Mouse (Mus musculus) cerebellum, adult 2 months (tissue): ENCODE data around the gene Ctss. TPM values are rescaled to one million over a fixed set of nuclear protein-coding genes. Genes with fewer than 3 reads are reported as not detected.

ENCODE experiments used
- DNase-seq, 2 experiments: peaks; one replicate each; pipeline ENCODE4 v3.0.0; 2021
- H3K27ac ChIP-seq: fragments of 200-500 bp; 2 replicates; pipeline ENCODE4 v1.5.1; 2012; ENCODE audit warnings: low read length, control low read depth, inconsistent platforms; ENCODE audit not compliant: insufficient read depth
- H3K27me3 ChIP-seq: fragments of 200-500 bp; 2 replicates; pipeline ENCODE4 v1.6.1; 2012; ENCODE audit warnings: inconsistent platforms, mild to moderate bottlenecking, low read length, moderate library complexity; ENCODE audit not compliant: control insufficient read depth, insufficient read depth
- H3K4me1 ChIP-seq: fragments of 200-500 bp; 2 replicates; pipeline ENCODE4 v1.6.1; 2011; ENCODE audit warnings: low read length; ENCODE audit not compliant: control insufficient read depth, insufficient read depth
- H3K4me3 ChIP-seq: fragments of 200-500 bp; replicated peaks from 2 replicates; pipeline ENCODE3; 2011; ENCODE audit warnings: mild to moderate bottlenecking, low read depth, low read length, control low read depth; ENCODE audit not compliant: insufficient read depth
- CTCF ChIP-seq: fragments of 200-500 bp; IDR thresholded peaks from 2 replicates; pipeline ENCODE4 v1.5.1; 2011; ENCODE audit warnings: low read depth, mild to moderate bottlenecking, control low read depth, low read length, moderate library complexity, borderline replicate concordance; ENCODE audit not compliant: insufficient read depth
- POLR2A ChIP-seq: fragments of 200-500 bp; IDR thresholded peaks from 2 replicates; pipeline ENCODE4 v1.6.1; 2011; ENCODE audit warnings: low read length, control low read depth, borderline replicate concordance; ENCODE audit not compliant: insufficient read depth
- WGBS: fragments of 180-500 bp; shearing (Covaris S2); methylation state at CpG from one replicate; pipeline ENCODE4 v1.1.7; 2018; 5-methylcytosine and 5-hydroxymethylcytosine counted together
- polyA plus RNA-seq: library from polyadenylated mRNA; depleted of rRNA; stranded (reverse); fragments of >200 nt; gene quantifications from 2 replicates; pipeline ENCODE4 v1.2.3, GENCODE M21; 2012; rRNA removed

Ctss gene
- 39.2 and 43.0 TPM in 2 replicates for polyA plus RNA-seq

DNA sequence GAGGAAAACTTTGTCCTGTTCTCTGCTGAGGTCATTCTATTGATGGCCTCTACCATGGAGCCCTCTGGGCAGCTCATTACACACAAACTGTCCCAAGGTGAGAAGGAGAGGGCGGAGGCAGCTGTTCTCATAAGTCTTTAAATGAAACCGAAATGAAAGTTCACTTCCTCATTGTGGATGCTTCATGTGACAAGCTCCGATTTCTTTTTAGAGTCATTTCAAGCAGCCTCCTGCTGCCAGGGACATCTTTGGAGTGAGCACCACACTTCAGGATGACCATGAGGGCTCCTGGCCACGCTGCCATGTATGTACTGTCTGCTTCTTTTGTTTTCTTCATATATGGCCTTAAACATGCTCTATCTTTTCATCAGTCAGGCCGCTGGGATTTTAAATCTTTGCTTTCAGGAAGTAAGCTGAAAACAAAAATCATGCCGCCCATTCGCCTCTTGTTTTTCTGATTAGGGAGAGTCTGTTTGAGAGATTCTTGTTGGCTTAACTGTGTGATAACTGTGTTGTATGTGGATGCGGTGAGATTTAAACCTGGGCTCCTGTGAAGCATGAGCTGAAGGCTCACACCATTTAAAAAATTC is at the start of gene Ctss:
Ctss (plus strand) TSS at position 165 of the 590 bp plus-strand sequence.
- TF ChIP-seq CTCF (no peak), POLR2A (no peak)
- no peak for DNase-seq
- Histone ChIP-seq H3K27me3 (no peaks in the 10 kb centered on the region), H3K27ac (no peak within 1 kb of the TSS), H3K4me1 (no peaks in the 10 kb centered on the region), H3K4me3 (no peak within 1 kb of the TSS)
- 90% methylated on average over 8 of the region's 8 CpGs for WGBS

GRCm38 (mm10) chr3:95478966-95479365 is 47.6 kb upstream of the Ctss start:
- H3K27ac ChIP-seq = no peak overlapping the region
- H3K4me1 ChIP-seq = no peaks in the 10 kb centered on the region
- WGBS = 97% methylated on average over 1 of the region's 1 CpGs
- TF ChIP-seq POLR2A (no peak), CTCF (no peak)
- no peak overlapping the region for H3K4me3 ChIP-seq
- DNase-seq = no peak
- H3K27me3 ChIP-seq = no peaks in the 10 kb centered on the region

- Histone ChIP-seq H3K4me1 (no peaks in the 10 kb centered on the region), H3K27me3 (no peaks in the 10 kb centered on the region), H3K27ac (no peak overlapping the region), H3K4me3 (no peak overlapping the region)
- WGBS = 87% methylated on average over 2 of the region's 2 CpGs
- no peak for TF ChIP-seq POLR2A
- TF ChIP-seq CTCF = no peak
- no peak for DNase-seq
Measured at GRCm38 (mm10) chr3:95486421-95486820, 40.2 kb upstream of the Ctss start.

DNA sequence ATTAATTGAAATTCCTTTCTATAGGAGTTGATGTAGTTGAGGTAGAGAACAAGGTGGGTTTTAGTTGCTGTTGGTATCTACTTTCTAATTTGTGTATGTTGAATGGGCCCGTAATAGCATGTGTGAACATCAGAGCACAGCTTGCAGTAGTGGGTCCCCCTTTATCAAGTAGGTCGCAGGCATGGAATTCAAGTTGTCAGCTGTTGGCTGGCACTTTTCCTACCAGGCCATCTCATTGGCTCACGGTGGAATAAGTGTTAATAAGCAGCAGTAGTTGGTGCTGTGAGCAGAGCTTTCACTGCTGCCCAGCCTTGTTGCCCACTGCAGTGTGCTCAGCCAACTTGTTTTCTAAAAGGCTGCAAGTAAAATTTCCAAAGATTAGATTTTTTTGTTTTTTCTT is 37.9 kb upstream of the Ctss start:
- TF ChIP-seq CTCF = no peak
- TF ChIP-seq POLR2A = no peak
- no peak overlapping the region for H3K4me3 ChIP-seq
- 63% methylated on average over 3 of the region's 3 CpGs for WGBS
- H3K27me3 ChIP-seq = no peaks in the 10 kb centered on the region
- H3K27ac ChIP-seq = no peak overlapping the region
- no peaks in the 10 kb centered on the region for H3K4me1 ChIP-seq
- DNase-seq = no peak

DNA sequence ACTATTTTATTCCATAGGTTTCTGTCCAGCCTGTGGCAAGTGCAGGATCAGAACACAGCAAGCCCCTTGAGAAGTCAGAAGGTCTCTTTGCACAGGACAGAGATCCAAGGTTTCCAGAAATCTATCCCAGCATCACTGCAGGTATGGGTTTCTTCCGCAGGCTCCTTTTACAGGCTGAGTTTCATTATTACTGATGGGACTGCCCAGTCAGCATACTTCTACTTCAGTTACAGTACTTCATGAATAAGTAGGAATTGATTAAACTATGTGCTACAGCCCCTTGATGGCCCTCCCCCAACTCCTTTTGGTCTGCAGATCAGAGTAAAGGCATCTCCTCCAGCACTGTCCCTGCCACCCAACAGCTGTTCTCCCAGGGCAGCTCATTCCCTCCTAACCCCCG is 36.3 kb upstream of the Ctss start:
- no peak for TF ChIP-seq CTCF
- TF ChIP-seq POLR2A = no peak
- WGBS = 92% methylated on average over 2 of the region's 2 CpGs
- no peak overlapping the region for H3K4me3 ChIP-seq
- no peaks in the 10 kb centered on the region for H3K27me3 ChIP-seq
- no peak overlapping the region for H3K27ac ChIP-seq
- DNase-seq = no peak
- H3K4me1 ChIP-seq = no peaks in the 10 kb centered on the region

DNA sequence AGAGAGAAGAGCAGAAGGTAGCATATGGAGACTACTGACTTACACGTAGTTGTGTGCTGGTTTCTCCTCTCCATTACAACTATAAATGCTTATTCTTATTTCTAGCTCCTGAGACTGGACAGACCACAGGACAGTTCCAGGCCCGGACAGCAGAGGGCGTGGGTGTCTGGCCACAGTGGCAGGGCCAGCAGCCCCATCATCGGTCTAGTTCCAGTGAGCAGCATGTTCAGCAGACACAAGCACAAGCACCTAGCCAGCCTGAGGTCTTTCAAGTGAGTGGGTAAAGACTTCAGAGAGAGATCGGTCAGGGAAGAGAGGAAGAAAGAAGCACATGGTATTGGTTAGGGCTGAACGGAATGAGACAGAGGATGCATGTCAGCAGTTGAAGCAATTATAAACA is 32.2 kb upstream of the Ctss start:
- H3K27ac ChIP-seq = no peak overlapping the region
- 47% methylated on average over 6 of the region's 6 CpGs for WGBS

DNA sequence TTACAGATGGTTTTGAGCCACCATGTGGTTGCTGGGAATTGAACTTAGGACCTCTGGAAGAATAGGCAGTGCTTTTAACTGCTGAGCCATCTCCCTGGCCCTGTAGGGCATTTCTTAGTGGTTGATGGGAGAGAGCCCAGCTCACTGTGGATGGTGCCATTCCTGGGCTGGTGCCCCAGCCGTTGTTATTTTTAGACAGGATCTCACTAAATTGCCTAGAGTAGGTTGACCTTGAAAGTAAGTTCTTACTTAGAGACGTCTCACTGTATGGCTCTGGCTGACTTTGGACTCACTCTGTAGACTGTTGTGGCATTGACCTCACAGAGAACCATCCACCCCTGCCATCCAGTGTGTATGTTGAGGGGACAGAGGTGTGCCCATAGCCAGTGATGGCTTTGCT is 28.4 kb upstream of the Ctss start:
- Histone ChIP-seq H3K27me3 (no peaks in the 10 kb centered on the region), H3K4me1 (no peaks in the 10 kb centered on the region), H3K4me3 (no peak overlapping the region), H3K27ac (no peak overlapping the region)
- WGBS = 58% methylated on average over 2 of the region's 2 CpGs
- TF ChIP-seq POLR2A (no peak), CTCF (no peak)
- no peak for DNase-seq

More for the DNA sequence above, 32.2 kb upstream of the Ctss start:
- Histone ChIP-seq H3K27me3 (no peaks in the 10 kb centered on the region), H3K4me3 (no peak overlapping the region), H3K4me1 (no peaks in the 10 kb centered on the region)
- peak; percentile 46 to 64 for DNase-seq
- TF ChIP-seq POLR2A = no peak
- peak; percentile 76 for TF ChIP-seq CTCF

- WGBS = 87% methylated on average over 7 of the region's 7 CpGs
- no peak for TF ChIP-seq POLR2A
- no peak for TF ChIP-seq CTCF
- no peak for DNase-seq
- no peak within 1 kb of the TSS for H3K4me3 ChIP-seq
- H3K4me1 ChIP-seq = no peaks in the 10 kb centered on the region
- H3K27ac ChIP-seq = no peak within 1 kb of the TSS
- no peaks in the 10 kb centered on the region for H3K27me3 ChIP-seq
Measured at GRCm38 (mm10) chr3:95499024-95499423, 27.6 kb upstream of the Ctss start, which contains the start of gene Ctsk. Gene Ctsk, plus strand, starts transcription at chr3:95499256.
